In genomic region chr10:59677836-59678235, GRCm38 (mm10) we compare ENCODE assay signal across 23 mouse cellular contexts. TPM values are rescaled to one million over a fixed set of nuclear protein-coding genes. Genes with fewer than 3 reads are reported as not detected.
DNase-seq lines count a peak whose midpoint lies in the region; ATAC-seq and TF ChIP-seq lines count a peak whose summit lies in the region.
"Had no signal": no experiment of that assay in that cellular context is flagged by ENCODE, and none has a peak within 500 bp of the region (broad histone marks: within the 10 kb centered on the region; RNA-seq: fewer than 3 reads in every experiment).

No protein-coding gene starts in this region.

- ATAC-seq in kidney, embryonic 14.5 days (ENCODE audit: low FRiP score, low TSS enrichment) = no peak
- ATAC-seq: hindbrain, embryonic 16.5 days; intestine, embryonic 15.5 days; midbrain, embryonic 13.5 days had no signal

- TF ChIP-seq POLR2A in brain, embryonic 14.5 days (IDR thresholded peaks at IDR 0.05; ENCODE audit: borderline replicate concordance, extremely low read depth, insufficient read depth, insufficient read length, poor library complexity, severe bottlenecking) = no peak

- no peak overlapping the region for H3K27ac ChIP-seq in kidney, embryonic 14.5 days (ENCODE audit: low read depth, low read length)
- H3K27ac ChIP-seq: hindbrain, embryonic 10.5 days; intestine, embryonic 15.5 days; layer of hippocampus, adult 2 months; liver, embryonic 13.5 days; midbrain, embryonic 13.5 days had no signal

- 93% methylated on average over 1 of the region's 1 CpGs for WGBS in kidney, embryonic 14.5 days

- H3K36me3 ChIP-seq in kidney, embryonic 14.5 days (ENCODE audit: control insufficient read depth, insufficient read depth, low read length) = no peaks in the 10 kb centered on the region
- H3K36me3 ChIP-seq: heart, embryonic 12.5 days; hindbrain, embryonic 10.5 days; intestine, embryonic 15.5 days; liver, embryonic 13.5 days; midbrain, embryonic 13.5 days had no signal

- H3K4me2 ChIP-seq in kidney, embryonic 14.5 days (replicated peaks; ENCODE audit: low read depth, low read length) = no peak overlapping the region
- H3K4me2 ChIP-seq: heart, embryonic 12.5 days; intestine, embryonic 15.5 days; liver, embryonic 13.5 days; midbrain, embryonic 13.5 days had no signal

- no peak overlapping the region for H3K9ac ChIP-seq in kidney, embryonic 14.5 days (ENCODE audit: low read depth, low read length)
- H3K9ac ChIP-seq: heart, embryonic 12.5 days; intestine, embryonic 15.5 days; liver, embryonic 13.5 days; midbrain, embryonic 13.5 days had no signal

- peaks cover 2% of the 10 kb centered on the region for H3K9me3 ChIP-seq in kidney, embryonic 14.5 days (ENCODE audit: control insufficient read depth, low read length)
- H3K9me3 ChIP-seq: intestine, embryonic 15.5 days; liver, embryonic 13.5 days had no signal

- no peaks in the 10 kb centered on the region for H3K4me1 ChIP-seq in kidney, embryonic 14.5 days (ENCODE audit: control insufficient read depth, insufficient read depth, low read length)
- H3K4me1 ChIP-seq: heart, embryonic 12.5 days; hindbrain, embryonic 10.5 days; intestine, embryonic 15.5 days; liver, embryonic 13.5 days; midbrain, embryonic 13.5 days had no signal

- H3K27me3 ChIP-seq in kidney, embryonic 14.5 days (ENCODE audit: control insufficient read depth, insufficient read depth, low read length) = no peaks in the 10 kb centered on the region
- H3K27me3 ChIP-seq: heart, embryonic 12.5 days; intestine, embryonic 15.5 days; liver, embryonic 13.5 days; midbrain, embryonic 13.5 days had no signal

- peak; percentile 34 for DNase-seq in cerebellum, adult 9-10 months
- no peak for DNase-seq in cerebellum, postnatal 4 days (ENCODE audit: low spot score in 2 of 2)
- peak; percentile 12 for DNase-seq in right cerebral cortex, adult 18-20 months
- DNase-seq in right cerebral cortex, adult 2 months (ENCODE audit: low spot score in 2 of 2) = no peak
- peak; percentile 51 for DNase-seq in brain, embryonic 14.5 days (ENCODE audit: low read depth)
- DNase-seq in cerebellum, postnatal 36 days = peak; percentile 40 to 50
- DNase-seq: adrenal gland, postnatal 25 days; gastrocnemius, postnatal 10 days; heart, adult 11 months; kidney, adult 8-10 months; kidney, postnatal 25 days; liver, embryonic 13.5 days; lung, adult 2 months; lung, postnatal 14 days; thymus, adult 18-20 months; thymus, postnatal 36 days had no signal

- no peak for TF ChIP-seq CTCF in brain, embryonic 14.5 days (IDR thresholded peaks at IDR 0.05; ENCODE audit: borderline replicate concordance, extremely low read depth, insufficient read depth, insufficient read length)

- no peak overlapping the region for H3K4me3 ChIP-seq in kidney, embryonic 14.5 days (ENCODE audit: low read length)
- H3K4me3 ChIP-seq: heart, embryonic 12.5 days; hindbrain, embryonic 10.5 days; intestine, embryonic 15.5 days; layer of hippocampus, adult 2 months; liver, embryonic 13.5 days; midbrain, embryonic 13.5 days had no signal

RNA-seq across cellular contexts. Expression of gene Micu1, which starts 24.4 kb away (rescaled TPM):
- polyA plus RNA-seq in brain, embryonic 14.5 days (2012; rRNA removed) = 73.8 and 77.8 TPM in 2 replicates
- 57.0 and 83.3 TPM in 2 replicates for polyA plus RNA-seq in kidney, embryonic 14.5 days (2014; fragmentation: Nextera tagmentation; extraction: Ambion mirVana)

Comparison
In these comparisons a context has a peak if more than half of its experiments do, and no peak if none do; other contexts are left out.
1. DNase-seq: peak in cerebellum, adult 9-10 months (single experiment), right cerebral cortex, adult 18-20 months (single experiment), brain, embryonic 14.5 days (single experiment) and cerebellum, postnatal 36 days (2 of 2); none in cerebellum, postnatal 4 days (0 of 2) and right cerebral cortex, adult 2 months (0 of 2).